Mouse (Mus musculus) brain, embryonic 14.5 days (tissue): ENCODE data around the gene Sox5.

Experiments used
- CTCF ChIP-seq: fragments of 200-500 bp; IDR thresholded peaks from 2 replicates; pipeline ENCODE4 v1.5.1; 2012; ENCODE audit warnings: inconsistent platforms, mild to moderate bottlenecking, moderate library complexity, borderline replicate concordance; ENCODE audit not compliant: insufficient read depth, insufficient read length; ENCODE audit errors: extremely low read depth
- POLR2A ChIP-seq: fragments of 200-500 bp; IDR thresholded peaks from 2 replicates; pipeline ENCODE4 v1.6.1; 2012; ENCODE audit warnings: mild to moderate bottlenecking, inconsistent platforms, borderline replicate concordance; ENCODE audit not compliant: poor library complexity, insufficient read depth, insufficient read length, severe bottlenecking; ENCODE audit errors: extremely low read depth

DNA sequence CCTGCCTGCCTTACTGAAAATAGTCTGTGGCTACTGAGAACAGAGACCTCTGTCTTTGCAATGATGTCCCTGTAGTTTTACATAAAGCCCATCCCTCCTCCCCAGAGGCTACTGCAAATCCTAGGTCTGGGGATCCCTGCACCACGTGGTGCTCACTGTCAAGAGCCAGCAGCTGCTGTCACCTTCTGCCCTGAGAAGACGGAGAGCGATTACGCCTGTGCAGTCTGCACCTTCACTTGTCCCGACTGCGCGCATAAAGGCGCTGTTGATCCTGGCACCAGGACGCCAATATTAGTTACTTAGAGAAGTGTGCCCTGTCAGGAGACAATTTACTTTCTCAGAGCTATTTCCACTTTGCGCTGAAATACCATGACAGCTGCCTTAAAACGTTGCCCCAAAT, 258.3 kb downstream of the Sox5 start:
- TF ChIP-seq CTCF (no peak), POLR2A (no peak)
